Mouse (Mus musculus) left cerebral cortex, postnatal 25 days (tissue): ENCODE data around the gene Gm48552. TPM values are rescaled to one million over a fixed set of nuclear protein-coding genes. Genes with fewer than 3 reads are reported as not detected.

Experiments used
- DNase-seq, 2 experiments: peaks; one replicate each; pipeline ENCODE4 v3.0.0; 2022; ENCODE audit warnings: low spot score in 2 of 2, mixed read lengths in 1 of 2
- intact Hi-C: fragments of 180-260 bp; cut with DNase I; formaldehyde crosslinking; loops from one replicate; pipeline ENCODE4 v1.15.1; 2025
- total RNA-seq, 2 experiments: library from RNA; stranded (reverse); gene quantifications; 2 replicates each; pipeline ENCODE4 v1.2.3; 2021

Gene Gm48552
- total RNA-seq, 2 experiments from 2014 or later, result 4.0 to 4.1 TPM

- intact Hi-C loops, result no loop called here
- DNase-seq, result no peak
Observed at GRCm38 (mm10) chr10:81358209-81358608, 30.6 kb upstream of the Gm48552 start.

GRCm38 (mm10) chr10:81358841-81359240, 30.0 kb upstream of the Gm48552 start:
- intact Hi-C loops, result no loop called here
- DNase-seq, result no peak

GRCm38 (mm10) chr10:81360721-81361120, 28.1 kb upstream of the Gm48552 start:
- intact Hi-C loops, result no loop called here
- DNase-seq, result no peak

DNA sequence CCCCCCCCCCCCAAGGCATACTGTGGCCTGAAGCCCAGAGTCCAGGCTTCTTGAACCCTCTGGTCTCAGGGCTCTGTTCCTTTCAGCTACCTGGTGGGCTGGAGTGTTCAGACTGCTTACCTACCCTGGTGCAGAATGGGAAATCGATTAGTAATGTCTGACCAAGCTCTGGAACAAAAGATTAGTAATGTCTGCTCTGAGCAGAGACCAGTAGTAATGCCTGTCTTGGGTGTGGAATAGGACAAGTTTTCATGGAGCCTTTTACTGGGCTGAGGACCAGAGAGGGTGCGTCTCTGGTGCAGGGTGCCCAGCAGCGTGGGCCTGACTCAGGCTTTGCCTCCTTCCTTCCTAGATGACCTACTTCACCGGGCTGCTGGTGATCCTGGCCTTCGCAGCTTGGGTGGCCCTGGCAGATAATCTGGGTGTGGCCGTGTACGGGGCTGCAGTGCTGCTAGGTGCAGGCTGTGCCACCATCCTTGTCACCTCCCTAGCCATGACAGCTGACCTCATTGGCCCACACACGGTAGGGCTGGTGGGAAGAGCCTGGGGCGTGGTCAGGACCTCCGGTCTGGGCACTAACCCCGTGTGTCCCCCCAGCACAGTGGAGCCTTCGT, 26.4 kb upstream of the Gm48552 start:
- intact Hi-C loops, result no loop called here
- DNase-seq, result no peak

- intact Hi-C loops, result no loop called here
- DNase-seq, result no peak
Observed at GRCm38 (mm10) chr10:81363436-81364346, 25.1 kb upstream of the Gm48552 start.

GRCm38 (mm10) chr10:81364666-81365065, 24.1 kb upstream of the Gm48552 start:
- intact Hi-C loops, result no loop called here
- DNase-seq, result no peak

- intact Hi-C loops, result no loop called here
- peak; percentile 50 to 76 for DNase-seq
Observed at GRCm38 (mm10) chr10:81365073-81365472, 23.7 kb upstream of the Gm48552 start.

DNA sequence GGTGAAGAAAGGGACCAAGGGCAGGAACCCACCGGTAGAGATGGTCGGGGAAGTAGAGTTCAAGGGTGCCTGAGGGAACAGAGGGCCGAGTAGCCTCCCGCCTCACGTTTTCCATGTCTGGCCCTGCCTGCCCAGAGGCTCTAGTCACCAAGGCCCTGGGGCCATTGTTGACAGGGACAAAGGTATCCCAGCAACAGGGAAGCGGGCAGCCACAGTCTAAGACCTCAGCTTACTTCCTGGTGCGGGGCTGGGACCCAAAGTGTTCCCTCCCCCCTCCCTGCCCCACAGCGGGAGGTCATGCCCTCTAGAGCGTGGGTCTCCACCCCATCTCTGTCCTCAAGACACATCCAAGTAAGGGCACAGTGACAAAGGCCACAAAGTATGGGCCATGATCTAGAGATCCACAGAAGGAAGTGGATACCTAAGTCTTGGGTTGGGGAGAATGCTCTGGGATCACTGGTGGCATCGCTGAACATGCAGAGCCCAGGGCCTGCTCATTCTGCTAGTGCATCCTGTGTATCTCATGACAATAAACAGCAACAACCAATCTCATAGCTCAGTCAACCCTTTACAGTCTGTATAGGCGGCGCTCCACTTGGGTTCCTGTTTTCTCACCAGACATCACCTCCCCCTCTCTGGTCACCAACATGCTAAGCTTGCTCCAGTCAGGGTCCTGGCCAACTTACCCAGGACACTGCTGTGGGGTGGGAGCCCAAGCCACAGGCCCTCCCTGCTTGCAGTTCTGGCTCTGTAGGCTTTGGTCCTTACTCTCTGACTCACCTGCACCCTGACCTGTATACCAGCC, 22.9 kb upstream of the Gm48552 start, which contains the start of gene 4930404N11Rik:
Gene 4930404N11Rik, minus strand, starts transcription at position 145 of the 805 bp plus-strand sequence.
- DNase-seq, result no peak
- intact Hi-C loops, result no loop called here

DNA sequence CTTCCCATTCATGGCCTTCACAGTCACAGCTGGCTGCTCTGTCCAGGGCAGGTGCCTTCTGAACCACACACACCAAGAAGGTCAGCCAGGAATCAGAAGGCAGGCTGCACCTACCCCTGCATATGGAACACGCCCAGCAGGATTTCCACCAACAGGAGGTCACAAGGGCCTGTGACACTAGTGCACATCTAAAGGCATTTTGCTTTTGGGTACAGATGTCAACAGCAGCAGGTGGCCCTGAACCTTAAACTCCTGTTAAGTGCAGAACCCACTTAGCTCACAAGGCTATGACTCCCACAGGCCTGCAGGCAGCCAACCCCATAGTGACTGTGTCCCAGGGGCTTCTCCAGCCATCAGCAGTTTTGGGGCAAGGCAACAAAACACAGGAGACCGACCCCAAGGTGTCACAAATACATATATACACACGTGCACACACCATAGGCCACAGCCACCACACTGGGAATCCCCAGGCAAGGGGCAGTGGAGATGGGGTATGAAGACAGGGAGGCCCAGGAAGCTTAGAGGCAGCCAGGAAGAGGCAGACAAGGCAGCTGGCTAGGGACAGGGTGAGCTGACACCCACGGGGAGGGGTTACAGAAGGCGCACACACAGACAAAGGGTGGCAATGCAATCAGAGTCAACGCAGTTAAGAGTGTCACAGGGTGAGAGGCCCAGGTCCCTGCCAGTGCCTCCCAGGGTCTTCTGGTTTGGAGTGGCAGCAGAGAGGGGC, 22.2 kb upstream of the Gm48552 start:
- intact Hi-C loops, result no loop called here
- DNase-seq, result no peak

DNA sequence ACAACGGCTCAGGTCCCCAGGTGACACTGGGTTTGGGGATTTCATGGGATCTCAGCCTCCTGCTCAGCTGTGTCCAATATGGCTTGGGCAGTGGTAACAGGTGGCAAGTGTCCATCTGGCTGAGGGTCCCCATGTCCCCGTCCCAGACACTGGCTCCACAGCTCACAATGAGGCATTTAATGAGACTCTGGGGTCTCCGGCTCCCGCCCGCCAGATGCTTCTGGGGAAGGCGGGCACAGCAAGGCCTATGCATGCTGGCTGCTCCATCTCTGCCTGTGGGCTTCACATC, 21.7 kb upstream of the Gm48552 start:
- intact Hi-C loops, result no loop called here
- no peak for DNase-seq

DNA sequence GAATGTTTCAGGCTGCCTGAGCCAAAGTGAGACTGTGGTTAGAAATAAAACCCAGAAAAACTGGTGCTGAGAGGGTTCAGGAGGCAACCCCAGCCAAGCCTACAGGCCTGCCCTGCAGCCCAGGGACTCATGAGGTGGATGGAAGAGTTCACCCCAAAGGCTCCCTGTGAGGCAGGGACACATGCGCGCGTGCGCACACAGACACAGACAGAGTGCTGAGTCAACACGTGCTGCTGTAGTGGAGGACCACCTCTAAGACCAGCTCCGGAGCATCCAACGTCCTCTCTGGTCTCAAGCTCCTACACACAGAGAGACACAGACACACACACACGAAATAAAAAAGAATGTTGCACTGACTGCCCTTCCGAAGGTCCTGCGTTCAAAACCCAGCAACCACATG, 13.5 kb upstream of the Gm48552 start:
- DNase-seq, result no peak
- intact Hi-C loops, result no loop called here

- DNase-seq, result no peak
- intact Hi-C loops, result no loop called here
Observed at GRCm38 (mm10) chr10:81376561-81377361, 12.0 kb upstream of the Gm48552 start.

DNA sequence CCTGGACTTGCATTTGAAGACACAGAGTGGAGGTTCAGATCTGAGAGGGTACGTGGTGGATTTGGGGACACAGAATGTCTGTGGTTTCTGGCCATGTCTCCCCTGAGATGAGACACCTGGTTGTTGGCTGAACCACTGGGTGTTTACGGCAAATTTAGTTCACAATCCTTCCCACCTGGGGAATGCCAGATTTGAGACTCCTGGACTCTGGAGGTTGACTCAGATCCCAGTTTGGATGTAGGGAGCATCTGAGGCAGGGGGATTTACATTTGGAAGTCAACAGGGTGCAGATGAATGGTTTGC, 11.5 kb upstream of the Gm48552 start:
- DNase-seq, result no peak
- intact Hi-C loops, result no loop called here

- intact Hi-C loops, result no loop called here
- DNase-seq, result no peak
Observed at GRCm38 (mm10) chr10:81377793-81378552, 10.8 kb upstream of the Gm48552 start, which contains the start of gene Fzr1. Gene Fzr1, minus strand, starts transcription at chr10:81378516.

DNA sequence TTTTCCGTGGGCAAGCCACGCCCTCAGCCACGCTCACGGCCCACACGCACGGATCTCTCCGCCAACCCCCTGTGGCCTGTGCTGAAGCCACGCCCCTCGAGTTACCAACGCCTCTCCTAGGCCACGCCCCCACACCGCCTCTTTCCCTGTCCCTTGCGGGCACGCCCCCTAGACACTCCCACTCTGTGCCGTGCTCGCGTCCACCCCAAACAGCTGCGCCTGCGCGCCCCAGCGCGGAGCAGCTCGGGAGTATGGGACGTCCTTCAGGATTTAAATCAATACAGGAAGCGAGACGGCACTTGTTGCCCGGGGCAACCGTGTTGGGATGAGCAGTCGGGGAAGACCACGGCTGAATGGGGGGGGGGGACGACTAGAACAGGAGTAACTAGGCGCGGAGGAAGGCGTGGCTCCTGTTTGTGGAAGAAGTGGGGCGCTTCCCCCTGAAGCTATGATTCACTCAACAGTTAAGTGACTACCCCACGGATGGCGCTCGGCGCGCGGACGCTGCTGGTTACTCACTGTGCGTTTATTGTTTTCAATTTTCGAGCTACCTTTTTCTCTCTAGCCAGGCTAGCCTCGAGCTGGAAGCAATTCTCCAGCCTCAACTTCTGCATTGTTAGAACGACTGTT, 10.1 kb upstream of the Gm48552 start:
- intact Hi-C loops, result no loop called here
- peak; percentile 100 for DNase-seq

- DNase-seq, result no peak
- intact Hi-C loops, result no loop called here
Observed at GRCm38 (mm10) chr10:81379183-81379553, 9.6 kb upstream of the Gm48552 start.

- no peak for DNase-seq
- intact Hi-C loops, result no loop called here
Observed at GRCm38 (mm10) chr10:81379809-81380378, 8.9 kb upstream of the Gm48552 start.

GRCm38 (mm10) chr10:81382039-81382438, 6.8 kb upstream of the Gm48552 start:
- intact Hi-C loops, result no loop called here

More at GRCm38 (mm10) chr10:81382039-81382438, 6.8 kb upstream of the Gm48552 start:
- no peak for DNase-seq
